Mouse (Mus musculus): ENCODE data around the gene Rgs3. TPM values are rescaled to one million over a fixed set of nuclear protein-coding genes. Genes with fewer than 3 reads are reported as not detected.

Rgs3 gene
- total RNA-seq, 2 experiments from 2014 or later = 25.8 to 27.3 TPM

- intact Hi-C loops (cut with DNase I) = no loop called here
- H3K4me3 ChIP-seq = no peak overlapping the region
- no peak for TF ChIP-seq CTCF (IDR thresholded peaks at IDR 0.05)
- H3K27ac ChIP-seq = no peak overlapping the region
- DNase-seq (ENCODE audit: extremely low spot score in 1 of 2, low spot score in 2 of 2) = no peak
Observed at GRCm38 (mm10) chr4:62607805-62608204, 48.2 kb downstream of the Rgs3 start.

GRCm38 (mm10) chr4:62609333-62609732 is 49.7 kb downstream of the Rgs3 start:
- no peak overlapping the region for H3K27ac ChIP-seq
- intact Hi-C loops (cut with DNase I) = no loop called here
- TF ChIP-seq CTCF (IDR thresholded peaks at IDR 0.05) = no peak
- no peak overlapping the region for H3K4me3 ChIP-seq
- DNase-seq (ENCODE audit: extremely low spot score in 1 of 2, low spot score in 2 of 2) = no peak

DNA sequence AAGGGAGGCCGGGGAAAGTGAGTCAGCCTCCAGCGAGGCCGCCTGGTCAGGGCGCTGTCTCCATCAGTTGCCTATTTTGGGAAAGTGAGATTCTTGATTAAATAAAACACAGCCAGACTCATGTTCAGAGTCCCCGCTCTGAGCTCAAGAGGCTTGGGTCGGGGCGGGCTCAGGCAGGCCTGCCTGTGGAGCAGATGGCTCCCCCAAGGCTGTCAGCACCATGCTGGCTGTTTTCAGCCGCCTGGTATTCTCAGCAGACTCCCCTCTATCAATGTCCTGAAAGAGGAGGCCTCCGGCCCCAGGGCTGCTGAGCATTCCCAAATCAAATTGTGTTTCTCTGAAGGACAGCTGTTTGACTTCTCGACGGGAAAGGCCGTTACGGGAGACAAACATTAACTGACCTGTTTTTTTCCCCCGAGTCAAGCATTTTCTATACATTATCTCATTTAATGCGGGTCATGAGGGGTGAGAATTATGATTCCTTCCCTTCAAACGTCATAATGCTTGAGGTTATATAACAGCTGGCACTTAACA is 50.6 kb downstream of the Rgs3 start:
- intact Hi-C loops (cut with DNase I) = loop anchor here (5.0 kb wide), 1 partner anchor 87 kb away; no protein-coding TSS in a partner anchor
- Histone ChIP-seq H3K4me3 (no peak overlapping the region), H3K27ac (no peak overlapping the region)
- no peak for TF ChIP-seq CTCF (IDR thresholded peaks at IDR 0.05)
- DNase-seq (ENCODE audit: extremely low spot score in 1 of 2, low spot score in 2 of 2) = no peak

GRCm38 (mm10) chr4:62612601-62613501 is 53.2 kb downstream of the Rgs3 start:
- no peak for TF ChIP-seq CTCF (IDR thresholded peaks at IDR 0.05)
- Histone ChIP-seq H3K27ac (peak overlapping the region; percentile 81), H3K4me3 (no peak overlapping the region)
- DNase-seq (ENCODE audit: extremely low spot score in 1 of 2, low spot score in 2 of 2) = peak; percentile 61 to 67
- intact Hi-C loops (cut with DNase I) = loop anchor here (5.0 kb wide), 1 partner anchor 84 kb away; no protein-coding TSS in a partner anchor

- intact Hi-C loops (cut with DNase I) = loop anchor here (5.0 kb wide), 1 partner anchor 83 kb away; no protein-coding TSS in a partner anchor
- peak overlapping the region; percentile 81 for H3K27ac ChIP-seq
- TF ChIP-seq CTCF (IDR thresholded peaks at IDR 0.05) = peak; percentile 24
- no peak for DNase-seq (ENCODE audit: extremely low spot score in 1 of 2, low spot score in 2 of 2)
- no peak overlapping the region for H3K4me3 ChIP-seq
Observed at GRCm38 (mm10) chr4:62613646-62614365, 54.2 kb downstream of the Rgs3 start.

DNA sequence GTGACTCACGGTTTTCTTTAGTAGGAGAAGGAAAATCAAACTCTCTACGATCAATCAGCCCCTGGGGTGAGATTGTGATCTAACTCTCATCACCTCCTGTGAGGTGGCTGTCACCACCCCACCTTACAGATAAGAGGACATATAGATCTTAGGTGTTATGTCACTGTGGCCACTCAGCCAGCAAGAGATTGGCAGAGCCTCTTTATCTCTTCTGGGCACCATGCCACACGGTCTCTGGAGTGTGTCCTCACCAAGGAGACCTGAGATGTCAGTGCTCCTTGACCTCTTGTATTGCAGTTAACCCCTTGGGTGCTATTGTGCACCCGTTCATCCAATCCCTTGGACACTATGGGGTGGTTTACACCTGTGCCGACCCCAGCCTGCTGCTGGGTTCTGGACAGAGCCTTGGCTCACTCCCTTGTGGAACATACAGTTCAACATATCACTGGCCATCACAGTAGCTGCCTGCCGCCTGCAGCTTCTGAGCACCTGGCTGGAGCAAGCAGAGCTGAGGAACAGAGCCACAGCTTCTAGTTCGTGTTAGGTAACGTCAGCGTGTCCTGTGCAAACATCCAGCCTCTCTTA is 58.3 kb downstream of the Rgs3 start:
- DNase-seq (ENCODE audit: extremely low spot score in 1 of 2, low spot score in 2 of 2) = no peak
- intact Hi-C loops (cut with DNase I) = no loop called here
- H3K4me3 ChIP-seq = no peak overlapping the region
- TF ChIP-seq CTCF (IDR thresholded peaks at IDR 0.05) = no peak
- no peak overlapping the region for H3K27ac ChIP-seq

DNA sequence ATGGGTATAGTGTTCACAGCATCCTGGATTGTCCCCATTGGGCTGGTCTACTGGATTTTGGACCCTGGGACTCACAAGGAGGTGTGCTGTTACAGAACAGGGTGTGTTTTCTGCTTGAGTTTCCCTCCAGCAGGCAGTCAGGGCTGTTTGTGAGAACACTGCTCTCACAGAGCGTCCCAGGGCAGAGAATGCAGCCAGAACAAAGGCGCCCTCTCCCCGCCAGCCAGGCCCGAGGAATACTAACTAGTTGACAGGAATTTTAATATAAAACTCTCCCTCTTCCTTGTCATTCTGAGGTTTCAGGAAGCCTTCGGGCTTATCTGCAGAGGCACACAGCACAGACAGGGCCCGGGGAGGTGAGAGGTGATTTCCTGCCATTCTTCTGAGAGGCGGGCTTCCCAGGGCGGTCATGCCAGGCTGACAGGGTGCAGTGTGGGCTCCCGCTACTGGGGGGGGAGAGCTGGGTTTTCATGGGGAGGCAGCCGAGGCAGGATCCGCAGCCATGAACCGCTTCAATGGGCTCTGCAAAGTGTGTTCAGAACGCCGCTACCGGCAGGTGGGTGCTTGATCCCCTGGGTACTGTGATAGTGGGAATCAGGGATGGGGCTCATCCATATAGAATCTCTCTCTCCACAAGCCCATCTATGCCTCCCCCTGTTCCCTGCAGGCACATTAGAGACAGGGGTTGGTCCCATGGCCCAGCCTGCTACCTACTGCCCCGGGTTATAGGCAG is 59.8 kb downstream of the Rgs3 start:
- no peak for DNase-seq (ENCODE audit: extremely low spot score in 1 of 2, low spot score in 2 of 2)
- intact Hi-C loops (cut with DNase I) = no loop called here
- Histone ChIP-seq H3K27ac (peak overlapping the region; percentile 81), H3K4me3 (peak overlapping the region; percentile 41)
- no peak; the same call in 1 of the 2 replicates for TF ChIP-seq CTCF (IDR thresholded peaks at IDR 0.05)

DNA sequence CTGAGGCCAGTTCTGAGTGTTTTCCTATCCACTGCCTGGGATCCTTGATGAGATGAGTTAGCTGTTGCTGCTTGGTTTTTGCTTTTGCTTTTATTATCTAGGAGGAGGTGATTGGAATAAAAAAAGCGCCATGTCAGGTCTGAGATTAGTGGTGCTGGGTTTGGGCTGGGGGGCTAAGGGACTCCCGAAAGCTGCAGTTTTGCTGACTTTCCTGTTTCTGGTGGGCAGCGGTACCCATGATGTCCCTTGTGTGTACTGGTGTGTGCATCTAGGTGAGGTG is 60.3 kb downstream of the Rgs3 start:
- Histone ChIP-seq H3K27ac (peak overlapping the region; percentile 81), H3K4me3 (peak overlapping the region; percentile 41)
- intact Hi-C loops (cut with DNase I) = no loop called here
- TF ChIP-seq CTCF (IDR thresholded peaks at IDR 0.05) = no peak
- no peak for DNase-seq (ENCODE audit: extremely low spot score in 1 of 2, low spot score in 2 of 2)

DNA sequence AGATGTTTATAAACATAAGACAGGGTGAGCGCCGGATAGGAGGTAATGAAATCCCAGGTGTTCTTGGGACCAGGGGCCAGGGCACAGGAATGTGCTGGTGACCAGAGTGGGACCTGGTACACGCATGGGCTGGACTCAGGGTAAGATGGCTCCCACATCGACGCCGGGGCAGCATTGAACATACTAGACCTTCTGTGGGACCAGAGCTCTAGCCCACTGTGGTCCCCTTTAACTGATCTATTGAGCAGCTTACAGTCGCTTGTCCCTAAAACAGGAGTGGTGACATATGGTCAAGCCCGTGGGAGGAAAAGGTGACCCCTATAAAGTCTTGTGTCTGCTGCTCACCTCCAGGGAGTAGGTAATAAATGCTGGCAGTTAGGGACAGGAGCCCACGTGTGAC is 61.5 kb downstream of the Rgs3 start:
- DNase-seq (ENCODE audit: extremely low spot score in 1 of 2, low spot score in 2 of 2) = no peak
- no peak for TF ChIP-seq CTCF (IDR thresholded peaks at IDR 0.05)
- intact Hi-C loops (cut with DNase I) = no loop called here
- peak overlapping the region; percentile 73; the same call in 1 of the 2 replicates for H3K27ac ChIP-seq
- peak overlapping the region; percentile 4; the same call in 1 of the 2 replicates for H3K4me3 ChIP-seq

DNA sequence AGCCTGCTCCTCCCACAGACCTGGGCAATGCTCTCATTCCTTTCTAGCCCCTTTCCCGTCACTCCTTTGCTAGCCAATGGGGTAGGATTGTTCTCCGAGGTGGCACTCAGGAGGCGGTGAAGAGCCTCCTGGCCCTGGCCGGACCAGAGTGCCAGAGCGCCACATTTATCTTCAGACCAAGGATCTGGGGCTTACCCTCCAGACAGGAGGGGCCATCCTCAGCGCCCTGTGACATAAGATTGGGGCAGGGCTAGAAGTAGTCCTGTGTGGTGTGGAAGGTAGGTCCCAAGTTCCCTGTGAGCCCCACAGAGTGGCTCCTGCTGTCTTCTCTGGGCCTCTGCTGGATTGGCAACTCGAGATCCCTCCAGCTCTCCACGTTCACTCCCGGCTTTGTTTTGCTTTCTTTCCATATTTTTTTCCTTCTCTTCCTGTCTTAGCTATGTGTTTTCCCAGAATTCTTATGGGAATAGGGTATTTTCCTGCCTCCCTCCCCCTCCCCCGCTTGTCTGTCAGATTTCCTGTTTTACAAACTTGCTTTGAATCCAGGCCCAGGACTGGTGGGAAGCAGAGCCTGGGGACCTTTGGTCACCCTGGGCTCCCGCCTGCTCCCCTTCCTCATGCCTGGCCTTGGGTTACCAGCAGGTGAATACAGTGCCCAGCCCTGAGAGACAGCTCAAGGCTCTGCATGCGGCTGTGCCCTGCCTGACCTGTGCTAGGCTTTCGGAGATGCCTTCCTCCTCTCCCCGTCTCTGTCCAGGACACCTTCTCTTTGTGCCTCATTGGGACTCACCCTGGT is 62.4 kb downstream of the Rgs3 start:
- no peak; the same call in 1 of the 2 replicates for TF ChIP-seq CTCF (IDR thresholded peaks at IDR 0.05)
- intact Hi-C loops (cut with DNase I) = no loop called here
- no peak overlapping the region for H3K4me3 ChIP-seq
- no peak for DNase-seq (ENCODE audit: extremely low spot score in 1 of 2, low spot score in 2 of 2)
- peak overlapping the region; percentile 73 for H3K27ac ChIP-seq

All from left cerebral cortex, adult 2 months (tissue).